Mouse (Mus musculus) hindbrain, embryonic 12.5 days (tissue): ENCODE results near the gene Rbx1. TPM values are rescaled to one million over a fixed set of nuclear protein-coding genes. Genes with fewer than 3 reads are reported as not detected.
"Not testable (repeated sequence)": the region's sequence is repeated elsewhere in the genome, so short reads cannot be mapped to it uniquely, and the experiment has no call there.

Source experiments
- ATAC-seq: fragments of 200-750 bp; cut with Nextera tagmentation; 2 replicates; pipeline ENCODE4 v1.8.0; 2017; ENCODE audit warnings: moderate TSS enrichment; ENCODE audit not compliant: low FRiP score
- H3K27ac ChIP-seq: fragments of 300-500 bp; sonication (generic); 2 replicates; pipeline ENCODE4 v1.5.1; 2016; ENCODE audit warnings: mild to moderate bottlenecking
- H3K27me3 ChIP-seq: fragments of 300-500 bp; sonication (generic); 2 replicates; pipeline ENCODE4 v1.6.1; 2016; ENCODE audit warnings: mild to moderate bottlenecking
- H3K36me3 ChIP-seq: fragments of 300-500 bp; sonication (generic); 2 replicates; pipeline ENCODE4 v1.6.1; 2016; ENCODE audit warnings: mild to moderate bottlenecking
- H3K4me1 ChIP-seq: fragments of 300-500 bp; sonication (generic); 2 replicates; pipeline ENCODE4 v1.6.1; 2016
- H3K4me2 ChIP-seq: fragments of 300-500 bp; sonication (generic); replicated peaks from 2 replicates; pipeline ENCODE4 v1.6.1; 2016; ENCODE audit warnings: mild to moderate bottlenecking
- H3K4me3 ChIP-seq: fragments of 300-500 bp; sonication (generic); 2 replicates; pipeline ENCODE4 v1.5.1; 2016; ENCODE audit warnings: mild to moderate bottlenecking
- H3K9ac ChIP-seq: fragments of 300-500 bp; sonication (generic); 2 replicates; pipeline ENCODE4 v1.6.1; 2016; ENCODE audit warnings: mild to moderate bottlenecking, moderate library complexity
- H3K9me3 ChIP-seq: fragments of 300-500 bp; sonication (generic); replicated peaks from 2 replicates; pipeline ENCODE4 v1.6.1; 2016; ENCODE audit warnings: mild to moderate bottlenecking
- WGBS: fragments of 180-500 bp; shearing (Covaris S2); methylation state at CpG from one replicate; pipeline ENCODE4 v1.1.7; 2016; 5-methylcytosine and 5-hydroxymethylcytosine counted together
- polyA plus RNA-seq: library from polyadenylated mRNA; unstranded; fragments of >200 nt; fragmentation: Nextera tagmentation; extraction: Ambion mirVana; gene quantifications from 2 replicates; pipeline ENCODE4 v1.2.1, GENCODE M21; 2016

The Rbx1 gene
- polyA plus RNA-seq, 1 experiment from 2014 or later: 485 TPM

- Histone ChIP-seq H3K4me3 (peak overlapping the region; percentile 52), H3K36me3 (peaks cover 18% of the 10 kb centered on the region), H3K4me2 (peak overlapping the region; percentile 61), H3K27ac (peak overlapping the region; percentile 89), H3K9me3 (no peaks in the 10 kb centered on the region), H3K9ac (peak overlapping the region; percentile 71), H3K4me1 (peaks cover 10% of the 10 kb centered on the region), H3K27me3 (no peaks in the 10 kb centered on the region)
- WGBS: 80% methylated on average over 12 of the region's 12 CpGs
- no peak for ATAC-seq
Measured at GRCm38 (mm10) chr15:81465016-81465660, 958 bp upstream of the Rbx1 start.

- Histone ChIP-seq H3K9ac (peak overlapping the region; percentile 71), H3K27me3 (no peaks in the 10 kb centered on the region), H3K4me2 (peak overlapping the region; percentile 64), H3K4me1 (peaks cover 10% of the 10 kb centered on the region), H3K4me3 (peak overlapping the region; percentile 52), H3K36me3 (peaks cover 30% of the 10 kb centered on the region), H3K27ac (peak overlapping the region; percentile 89), H3K9me3 (no peaks in the 10 kb centered on the region)
- ATAC-seq: no peak
- WGBS: 1% methylated on average over 15 of the region's 15 CpGs
Measured at GRCm38 (mm10) chr15:81466738-81467113, 630 bp downstream of the Rbx1 start.

- H3K27ac ChIP-seq: no peak overlapping the region
- no peaks in the 10 kb centered on the region for H3K9me3 ChIP-seq
- no peak for ATAC-seq
- no peak overlapping the region for H3K4me3 ChIP-seq
- 85% methylated on average over 8 of the region's 8 CpGs for WGBS
- H3K4me1 ChIP-seq: peaks cover 10% of the 10 kb centered on the region
- H3K4me2 ChIP-seq: no peak overlapping the region
- H3K36me3 ChIP-seq: peaks cover 65% of the 10 kb centered on the region
- no peak overlapping the region for H3K9ac ChIP-seq
- H3K27me3 ChIP-seq: no peaks in the 10 kb centered on the region
Measured at GRCm38 (mm10) chr15:81470735-81471134, 4.6 kb downstream of the Rbx1 start.

GRCm38 (mm10) chr15:81472256-81472655, 6.2 kb downstream of the Rbx1 start:
- over 99% methylated on average over 5 of the region's 5 CpGs for WGBS
- peaks cover 14% of the 10 kb centered on the region for H3K4me1 ChIP-seq

GRCm38 (mm10) chr15:81475654-81476053, 9.6 kb downstream of the Rbx1 start:
- Histone ChIP-seq H3K4me2 (no peak overlapping the region), H3K27me3 (no peaks in the 10 kb centered on the region), H3K4me3 (no peak overlapping the region), H3K36me3 (peaks cover 46% of the 10 kb centered on the region), H3K9ac (no peak overlapping the region), H3K27ac (no peak overlapping the region), H3K4me1 (peaks cover 5% of the 10 kb centered on the region; the same call in 1 of the 2 replicates), H3K9me3 (no peaks in the 10 kb centered on the region)
- no peak for ATAC-seq
- 42% methylated on average over 3 of the region's 3 CpGs for WGBS

More at GRCm38 (mm10) chr15:81472256-81472655, 6.2 kb downstream of the Rbx1 start:
- Histone ChIP-seq H3K9me3 (no peaks in the 10 kb centered on the region), H3K9ac (no peak overlapping the region), H3K4me2 (no peak overlapping the region), H3K4me3 (no peak overlapping the region), H3K27ac (no peak overlapping the region), H3K27me3 (no peaks in the 10 kb centered on the region), H3K36me3 (peaks cover 65% of the 10 kb centered on the region)
- no peak for ATAC-seq

- Histone ChIP-seq H3K27me3 (peaks cover 6% of the 10 kb centered on the region; the same call in 1 of the 2 replicates), H3K9me3 (no peaks in the 10 kb centered on the region), H3K4me1 (peaks cover 5% of the 10 kb centered on the region; the same call in 1 of the 2 replicates), H3K4me3 (no peak overlapping the region), H3K4me2 (peak overlapping the region; percentile 26), H3K27ac (no peak overlapping the region), H3K36me3 (peaks cover 37% of the 10 kb centered on the region), H3K9ac (no peak overlapping the region)
- WGBS: 0% methylated on average over 2 of the region's 2 CpGs
- ATAC-seq: 0 out of 2 replicates have a peak, but pooled peaks have one; percentile 52
Measured at GRCm38 (mm10) chr15:81476597-81476996, 10.5 kb downstream of the Rbx1 start.

- Histone ChIP-seq H3K36me3 (peaks cover 9% of the 10 kb centered on the region), H3K4me2 (no peak overlapping the region), H3K9ac (no peak overlapping the region), H3K4me3 (no peak overlapping the region), H3K27ac (no peak overlapping the region), H3K9me3 (no peaks in the 10 kb centered on the region), H3K27me3 (peaks cover 6% of the 10 kb centered on the region; the same call in 1 of the 2 replicates), H3K4me1 (peaks cover 5% of the 10 kb centered on the region; the same call in 1 of the 2 replicates)
- ATAC-seq: no peak
- 66% methylated on average over 21 of the region's 21 CpGs for WGBS
Measured at GRCm38 (mm10) chr15:81479446-81480213, 13.5 kb downstream of the Rbx1 start.

- 66% methylated on average over 3 of the region's 3 CpGs for WGBS
- H3K9ac ChIP-seq, H3K36me3 ChIP-seq, H3K4me1 ChIP-seq, ATAC-seq, H3K9me3 ChIP-seq, H3K4me2 ChIP-seq, H3K27me3 ChIP-seq, H3K27ac ChIP-seq, H3K4me3 ChIP-seq: not testable (repeated sequence)
Measured at GRCm38 (mm10) chr15:81480284-81480683, 14.2 kb downstream of the Rbx1 start.

- Histone ChIP-seq H3K9me3 (no peaks in the 10 kb centered on the region), H3K36me3 (no peaks in the 10 kb centered on the region), H3K4me3 (no peak overlapping the region), H3K4me1 (peaks cover 5% of the 10 kb centered on the region; the same call in 1 of the 2 replicates), H3K27me3 (peaks cover 6% of the 10 kb centered on the region; the same call in 1 of the 2 replicates), H3K4me2 (peak overlapping the region; percentile 42), H3K9ac (no peak overlapping the region), H3K27ac (no peak overlapping the region)
- no peak for ATAC-seq
- WGBS: 15% methylated on average over 13 of the region's 13 CpGs
Measured at GRCm38 (mm10) chr15:81480977-81481379, 14.9 kb downstream of the Rbx1 start.

GRCm38 (mm10) chr15:81482966-81483365, 16.9 kb downstream of the Rbx1 start:
- WGBS: 88% methylated on average over 2 of the region's 2 CpGs

GRCm38 (mm10) chr15:81483691-81484090, 17.6 kb downstream of the Rbx1 start:
- Histone ChIP-seq H3K36me3 (no peaks in the 10 kb centered on the region), H3K27ac (no peak overlapping the region), H3K9me3 (no peaks in the 10 kb centered on the region), H3K4me3 (no peak overlapping the region), H3K27me3 (peaks cover 6% of the 10 kb centered on the region; the same call in 1 of the 2 replicates), H3K4me1 (no peaks in the 10 kb centered on the region), H3K4me2 (no peak overlapping the region), H3K9ac (no peak overlapping the region)
- no peak for ATAC-seq
- 89% methylated on average over 6 of the region's 6 CpGs for WGBS

More at GRCm38 (mm10) chr15:81482966-81483365, 16.9 kb downstream of the Rbx1 start:
- Histone ChIP-seq H3K27ac (no peak overlapping the region), H3K4me3 (no peak overlapping the region), H3K4me1 (no peaks in the 10 kb centered on the region), H3K27me3 (peaks cover 6% of the 10 kb centered on the region; the same call in 1 of the 2 replicates), H3K9ac (no peak overlapping the region), H3K9me3 (no peaks in the 10 kb centered on the region), H3K4me2 (no peak overlapping the region), H3K36me3 (no peaks in the 10 kb centered on the region)
- ATAC-seq: no peak

- Histone ChIP-seq H3K4me2 (no peak overlapping the region), H3K36me3 (no peaks in the 10 kb centered on the region), H3K4me3 (no peak overlapping the region), H3K27me3 (peaks cover 6% of the 10 kb centered on the region; the same call in 1 of the 2 replicates), H3K9ac (no peak overlapping the region), H3K9me3 (no peaks in the 10 kb centered on the region), H3K27ac (no peak overlapping the region), H3K4me1 (no peaks in the 10 kb centered on the region)
- WGBS: 88% methylated on average over 4 of the region's 4 CpGs
- no peak for ATAC-seq
Measured at GRCm38 (mm10) chr15:81485483-81485882, 19.4 kb downstream of the Rbx1 start.
